ENCODE assay signal across 13 mouse cellular contexts in the genomic region with DNA sequence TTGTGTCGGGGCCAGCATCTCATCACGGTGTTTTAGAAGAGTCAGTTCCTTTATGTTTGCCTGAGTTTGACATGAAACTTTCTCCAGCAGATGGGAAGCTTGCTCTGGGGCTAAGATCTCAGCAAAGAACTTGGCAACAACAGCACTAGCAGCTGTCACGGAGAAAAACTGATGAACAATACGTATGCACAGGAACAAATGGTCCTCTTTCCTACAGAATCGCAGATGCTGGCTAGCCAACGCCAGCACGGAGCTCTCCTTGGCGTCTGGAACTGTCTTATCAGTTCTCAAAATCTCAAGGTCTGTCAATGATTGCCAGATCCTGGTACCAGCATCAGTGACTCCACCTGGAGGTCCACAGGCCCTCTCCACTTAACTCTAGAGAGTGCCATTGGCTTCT.
DNase-seq lines count a peak whose midpoint lies in the region; ATAC-seq and TF ChIP-seq lines count a peak whose summit lies in the region.
"Had no signal": no experiment of that assay in that cellular context is flagged by ENCODE, and none has a peak within 500 bp of the region (broad histone marks: within the 10 kb centered on the region; RNA-seq: fewer than 3 reads in every experiment).

No protein-coding gene starts in this region.

- no peaks in the 10 kb centered on the region for H3K27me3 ChIP-seq in forebrain, postnatal 0 days (ENCODE audit: insufficient read depth, low read length)
- no peaks in the 10 kb centered on the region for H3K27me3 ChIP-seq in forebrain, embryonic 15.5 days
- H3K27me3 ChIP-seq in kidney, embryonic 16.5 days (ENCODE audit: insufficient read depth, low read length), result no peaks in the 10 kb centered on the region
- no peaks in the 10 kb centered on the region for H3K27me3 ChIP-seq in midbrain, embryonic 14.5 days (ENCODE audit: control insufficient read depth, insufficient read depth, low read length)
- H3K27me3 ChIP-seq: liver, embryonic 13.5 days; midbrain, embryonic 12.5 days had no signal

- TF ChIP-seq POLR2A in brain, embryonic 14.5 days (IDR thresholded peaks at IDR 0.05; ENCODE audit: borderline replicate concordance, extremely low read depth, insufficient read depth, insufficient read length, poor library complexity, severe bottlenecking), result no peak

- no peaks in the 10 kb centered on the region for H3K36me3 ChIP-seq in forebrain, postnatal 0 days (ENCODE audit: insufficient read depth)
- no peaks in the 10 kb centered on the region for H3K36me3 ChIP-seq in forebrain, embryonic 15.5 days
- no peaks in the 10 kb centered on the region for H3K36me3 ChIP-seq in kidney, embryonic 16.5 days (ENCODE audit: insufficient read depth, low read length)
- no peaks in the 10 kb centered on the region for H3K36me3 ChIP-seq in midbrain, embryonic 14.5 days (ENCODE audit: control insufficient read depth, insufficient read depth, low read length)
- H3K36me3 ChIP-seq: G1E; liver, embryonic 13.5 days; midbrain, embryonic 12.5 days had no signal

- H3K9me3 ChIP-seq in forebrain, postnatal 0 days (ENCODE audit: low read length), result no peaks in the 10 kb centered on the region
- no peaks in the 10 kb centered on the region for H3K9me3 ChIP-seq in forebrain, embryonic 15.5 days
- no peaks in the 10 kb centered on the region for H3K9me3 ChIP-seq in kidney, embryonic 16.5 days (ENCODE audit: low read length)
- H3K9me3 ChIP-seq in midbrain, embryonic 14.5 days (ENCODE audit: control insufficient read depth, low read length), result no peaks in the 10 kb centered on the region
- H3K9me3 ChIP-seq: liver, embryonic 13.5 days; midbrain, embryonic 12.5 days had no signal

- no peak for ATAC-seq in forebrain, postnatal 0 days
- no peak for ATAC-seq in forebrain, embryonic 15.5 days (replicated peaks)
- ATAC-seq in kidney, embryonic 16.5 days (ENCODE audit: low FRiP score, low TSS enrichment), result no peak
- no peak for ATAC-seq in midbrain, embryonic 14.5 days (ENCODE audit: low FRiP score, low TSS enrichment)
- ATAC-seq: inflammation-experienced regulatory T-cells, adult 6 months had no signal

- H3K27ac ChIP-seq in forebrain, postnatal 0 days (ENCODE audit: low read depth, low read length), result no peak overlapping the region
- no peak overlapping the region for H3K27ac ChIP-seq in forebrain, embryonic 15.5 days (replicated peaks)
- no peak overlapping the region for H3K27ac ChIP-seq in kidney, embryonic 16.5 days (ENCODE audit: low read length)
- no peak overlapping the region for H3K27ac ChIP-seq in midbrain, embryonic 14.5 days (replicated peaks; ENCODE audit: low read depth, low read length)
- H3K27ac ChIP-seq: heart, adult 2 months; liver, embryonic 13.5 days; midbrain, embryonic 12.5 days had no signal

- WGBS in forebrain, postnatal 0 days, result 59% methylated on average over 8 of the region's 8 CpGs
- WGBS in forebrain, embryonic 15.5 days, result 72% methylated on average over 8 of the region's 8 CpGs
- 71% methylated on average over 8 of the region's 8 CpGs for WGBS in kidney, embryonic 16.5 days
- 93% methylated on average over 8 of the region's 8 CpGs for WGBS in midbrain, embryonic 14.5 days

- TF ChIP-seq CTCF in forebrain, postnatal 0 days (IDR thresholded peaks at IDR 0.05; ENCODE audit: low read depth), result no peak
- TF ChIP-seq CTCF in brain, embryonic 14.5 days (IDR thresholded peaks at IDR 0.05; ENCODE audit: borderline replicate concordance, extremely low read depth, insufficient read depth, insufficient read length), result no peak

- no peak overlapping the region for H3K4me3 ChIP-seq in forebrain, postnatal 0 days (ENCODE audit: low read depth, low read length)
- H3K4me3 ChIP-seq in forebrain, embryonic 15.5 days, result no peak overlapping the region
- no peak overlapping the region for H3K4me3 ChIP-seq in kidney, embryonic 16.5 days (ENCODE audit: low read length)
- no peak overlapping the region for H3K4me3 ChIP-seq in midbrain, embryonic 14.5 days (replicated peaks; ENCODE audit: low read depth, low read length)
- H3K4me3 ChIP-seq: heart, adult 2 months; liver, embryonic 13.5 days; midbrain, embryonic 12.5 days had no signal

- peak; percentile 48 for DNase-seq in forebrain, postnatal 0 days
- peak; percentile 5 for DNase-seq in kidney, postnatal 10 days
- DNase-seq in brain, embryonic 14.5 days (ENCODE audit: low read depth), result peak; percentile 45
- DNase-seq in layer of hippocampus, postnatal 14 days (ENCODE audit: low spot score in 2 of 2), result peak; percentile 1 to 5
- no peak for DNase-seq in midbrain, embryonic 14.5 days
- DNase-seq in thymus, postnatal 25 days, result no peak
- DNase-seq: heart, adult 2 months; liver, embryonic 13.5 days had no signal

- H3K4me2 ChIP-seq in forebrain, postnatal 0 days (ENCODE audit: low read depth), result no peak overlapping the region
- H3K4me2 ChIP-seq in forebrain, embryonic 15.5 days (replicated peaks), result no peak overlapping the region
- no peak overlapping the region for H3K4me2 ChIP-seq in kidney, embryonic 16.5 days (replicated peaks; ENCODE audit: low read depth, low read length)
- no peak overlapping the region for H3K4me2 ChIP-seq in midbrain, embryonic 14.5 days (ENCODE audit: low read length)
- H3K4me2 ChIP-seq: liver, embryonic 13.5 days; midbrain, embryonic 12.5 days had no signal

- H3K9ac ChIP-seq in forebrain, postnatal 0 days, result no peak overlapping the region
- no peak overlapping the region for H3K9ac ChIP-seq in forebrain, embryonic 15.5 days (replicated peaks)
- no peak overlapping the region for H3K9ac ChIP-seq in kidney, embryonic 16.5 days (replicated peaks; ENCODE audit: low read length)
- no peak overlapping the region for H3K9ac ChIP-seq in midbrain, embryonic 14.5 days (replicated peaks; ENCODE audit: low read length)
- H3K9ac ChIP-seq: liver, embryonic 13.5 days; midbrain, embryonic 12.5 days had no signal

- H3K4me1 ChIP-seq in forebrain, postnatal 0 days (ENCODE audit: insufficient read depth), result no peaks in the 10 kb centered on the region
- no peaks in the 10 kb centered on the region for H3K4me1 ChIP-seq in forebrain, embryonic 15.5 days
- H3K4me1 ChIP-seq in kidney, embryonic 16.5 days (ENCODE audit: insufficient read depth, low read length), result no peaks in the 10 kb centered on the region
- H3K4me1 ChIP-seq in midbrain, embryonic 14.5 days (ENCODE audit: control insufficient read depth, insufficient read depth, low read length), result no peaks in the 10 kb centered on the region
- H3K4me1 ChIP-seq: liver, embryonic 13.5 days; midbrain, embryonic 12.5 days had no signal

Comparison
In these comparisons a context has a peak if more than half of its experiments do, and no peak if none do; other contexts are left out.
1. DNase-seq: peak in forebrain, postnatal 0 days (single experiment), kidney, postnatal 10 days (single experiment), brain, embryonic 14.5 days (single experiment) and layer of hippocampus, postnatal 14 days (2 of 2); none in midbrain, embryonic 14.5 days (single experiment) and thymus, postnatal 25 days (single experiment).